Mouse (Mus musculus) heart, adult 2 months (tissue): ENCODE data around the gene Baz1a.

Experiments used
- CTCF ChIP-seq: fragments of 200-600 bp; IDR thresholded peaks from 2 replicates; pipeline ENCODE4 v1.8.1; 2022; ENCODE audit warnings: antibody characterized with exemption, mild to moderate bottlenecking, moderate library complexity
- EP300 ChIP-seq: fragments of 200-500 bp; IDR thresholded peaks from 2 replicates; pipeline ENCODE4 v1.6.1; 2011; ENCODE audit warnings: low read depth, low read length, control low read depth; ENCODE audit not compliant: insufficient read depth
- POLR2A ChIP-seq: fragments of 200-500 bp; IDR thresholded peaks from 2 replicates; pipeline ENCODE4 v1.6.1; 2011; ENCODE audit warnings: mild to moderate bottlenecking, low read depth, low read length, control low read depth; ENCODE audit not compliant: insufficient read depth

DNA sequence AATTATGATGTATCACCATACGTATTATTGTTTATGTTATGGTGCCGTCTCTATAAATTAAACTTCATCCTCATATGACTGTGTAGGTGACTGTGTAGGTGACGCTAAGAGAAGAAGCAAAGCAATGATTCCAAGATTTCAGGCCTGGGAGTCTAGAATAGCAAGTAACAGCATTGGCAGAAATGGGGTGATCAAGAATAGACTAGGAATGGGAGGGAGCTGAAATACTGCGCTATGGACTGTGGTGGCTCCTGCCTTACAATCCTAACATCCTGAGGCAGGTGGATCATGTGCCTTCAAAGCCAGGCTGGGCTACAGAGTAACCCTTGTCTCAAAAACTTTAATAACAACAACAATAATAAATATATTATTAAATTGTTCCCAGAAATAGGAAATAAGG lies 19.7 kb downstream of the Baz1a start:
- TF ChIP-seq POLR2A (no peak), CTCF (no peak), EP300 (no peak)
